ENCODE assay signal across 22 mouse cellular contexts in the genomic region with DNA sequence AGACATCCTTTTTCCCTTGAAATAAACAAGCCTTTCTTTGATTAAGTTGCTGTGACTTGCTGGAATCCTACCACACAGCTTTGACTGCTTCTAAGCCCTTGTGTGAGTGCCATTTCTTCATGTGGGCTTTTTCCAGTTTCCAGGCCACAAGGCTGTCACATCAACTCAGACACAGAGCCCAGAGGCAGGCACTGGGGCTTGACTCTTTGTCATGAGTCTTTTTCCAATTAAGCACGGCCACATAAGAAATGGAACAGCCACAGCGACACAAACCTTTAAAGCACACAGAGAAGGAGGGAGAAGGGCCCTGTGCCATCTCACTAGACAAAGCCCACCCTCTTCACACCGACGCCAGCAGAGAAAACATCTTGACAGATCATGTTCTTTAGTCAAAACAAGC. TPM values are rescaled to one million over a fixed set of nuclear protein-coding genes. Genes with fewer than 3 reads are reported as not detected.
DNase-seq lines count a peak whose midpoint lies in the region; ATAC-seq lines count a peak whose summit lies in the region.
"Had no signal": no experiment of that assay in that cellular context is flagged by ENCODE, and none has a peak within 500 bp of the region (broad histone marks: within the 10 kb centered on the region; RNA-seq: fewer than 3 reads in every experiment).

No protein-coding gene starts in this region.

- peak overlapping the region; percentile 30; the same call in 1 of the 2 replicates for H3K27ac ChIP-seq in forebrain, embryonic 10.5 days
- H3K27ac ChIP-seq in forebrain, embryonic 11.5 days (ENCODE audit: low read depth, low read length), result no peak overlapping the region
- H3K27ac ChIP-seq in embryonic facial prominence, embryonic 13.5 days, result peak overlapping the region; percentile 58; the same call in 1 of the 2 replicates
- 0 out of 2 replicates have a peak overlapping the region, but pooled peaks have one; percentile 5 for H3K27ac ChIP-seq in limb, embryonic 15.5 days
- H3K27ac ChIP-seq: gastrocnemius, adult 2 months; hindbrain, embryonic 13.5 days had no signal

- no peak overlapping the region for H3K4me2 ChIP-seq in forebrain, embryonic 11.5 days (ENCODE audit: low read depth, low read length, severe bottlenecking)
- no peak overlapping the region for H3K4me2 ChIP-seq in embryonic facial prominence, embryonic 13.5 days
- no peak overlapping the region for H3K4me2 ChIP-seq in limb, embryonic 15.5 days
- H3K4me2 ChIP-seq: heart, embryonic 12.5 days; hindbrain, embryonic 13.5 days had no signal

- peaks cover 33% of the 10 kb centered on the region for H3K4me1 ChIP-seq in forebrain, embryonic 10.5 days
- H3K4me1 ChIP-seq in forebrain, embryonic 11.5 days (replicated peaks; ENCODE audit: control insufficient read depth, insufficient read depth, low read length), result peaks cover 11% of the 10 kb centered on the region
- H3K4me1 ChIP-seq in embryonic facial prominence, embryonic 13.5 days, result peaks cover 41% of the 10 kb centered on the region
- peaks cover 20% of the 10 kb centered on the region for H3K4me1 ChIP-seq in limb, embryonic 15.5 days

- no peaks in the 10 kb centered on the region for H3K9me3 ChIP-seq in forebrain, embryonic 10.5 days
- H3K9me3 ChIP-seq in forebrain, embryonic 11.5 days (ENCODE audit: control insufficient read depth, low read length), result no peaks in the 10 kb centered on the region
- no peaks in the 10 kb centered on the region for H3K9me3 ChIP-seq in embryonic facial prominence, embryonic 13.5 days
- no peaks in the 10 kb centered on the region for H3K9me3 ChIP-seq in limb, embryonic 15.5 days
- H3K9me3 ChIP-seq: G1E; heart, embryonic 12.5 days; hindbrain, embryonic 13.5 days had no signal

- no peak overlapping the region for H3K9ac ChIP-seq in forebrain, embryonic 11.5 days (ENCODE audit: low read length)
- no peak overlapping the region for H3K9ac ChIP-seq in embryonic facial prominence, embryonic 13.5 days
- no peak overlapping the region for H3K9ac ChIP-seq in limb, embryonic 15.5 days
- H3K9ac ChIP-seq: heart, embryonic 12.5 days; hindbrain, embryonic 13.5 days had no signal

- no peak for DNase-seq in forebrain, embryonic 10.5 days (ENCODE audit: extremely low spot score, low spot score)
- no peak for DNase-seq in forebrain, embryonic 11.5 days (ENCODE audit: low spot score)
- DNase-seq in Muller cell, postnatal 12 days (ENCODE audit: inconsistent ontology term), result peak; percentile 61
- DNase-seq in heart, postnatal 14 days, result no peak
- DNase-seq in cerebellum, postnatal 25 days, result no peak
- DNase-seq: adrenal gland, postnatal 14 days; B cell, adult 2 months; cerebellum, adult 11-12 months; cerebellum, adult 9-11 months; embryo, embryonic 11 days; gastrocnemius, adult 2 months; gastrocnemius, postnatal 25 days; heart, postnatal 36 days; kidney, adult 18-20 months had no signal

- no peaks in the 10 kb centered on the region for H3K36me3 ChIP-seq in forebrain, embryonic 10.5 days (replicated peaks)
- no peaks in the 10 kb centered on the region for H3K36me3 ChIP-seq in forebrain, embryonic 11.5 days (ENCODE audit: control insufficient read depth, insufficient read depth, low read length)
- no peaks in the 10 kb centered on the region for H3K36me3 ChIP-seq in embryonic facial prominence, embryonic 13.5 days
- no peaks in the 10 kb centered on the region for H3K36me3 ChIP-seq in limb, embryonic 15.5 days
- H3K36me3 ChIP-seq: G1E; heart, embryonic 12.5 days; hindbrain, embryonic 13.5 days had no signal

- H3K27me3 ChIP-seq in forebrain, embryonic 10.5 days (ENCODE audit: poor library complexity, severe bottlenecking), result no peaks in the 10 kb centered on the region
- no peaks in the 10 kb centered on the region for H3K27me3 ChIP-seq in forebrain, embryonic 11.5 days (ENCODE audit: control insufficient read depth, insufficient read depth, low read length)
- no peaks in the 10 kb centered on the region for H3K27me3 ChIP-seq in embryonic facial prominence, embryonic 13.5 days
- no peaks in the 10 kb centered on the region for H3K27me3 ChIP-seq in limb, embryonic 15.5 days
- H3K27me3 ChIP-seq: heart, embryonic 12.5 days; hindbrain, embryonic 13.5 days had no signal

- WGBS in forebrain, embryonic 10.5 days, result 63% methylated on average over 4 of the region's 4 CpGs
- 64% methylated on average over 4 of the region's 4 CpGs for WGBS in forebrain, embryonic 11.5 days
- 29% methylated on average over 4 of the region's 4 CpGs for WGBS in embryonic facial prominence, embryonic 13.5 days
- WGBS in limb, embryonic 15.5 days, result 42% methylated on average over 4 of the region's 4 CpGs

- intact Hi-C loops in heart, postnatal 14 days (cut with DNase I), result loop anchor here (5.0 kb wide), 1 partner anchor 34 kb away; no protein-coding TSS in a partner anchor

- no peak overlapping the region for H3K4me3 ChIP-seq in forebrain, embryonic 10.5 days
- no peak overlapping the region for H3K4me3 ChIP-seq in forebrain, embryonic 11.5 days (ENCODE audit: low read depth, low read length)
- no peak overlapping the region for H3K4me3 ChIP-seq in embryonic facial prominence, embryonic 13.5 days
- H3K4me3 ChIP-seq in limb, embryonic 15.5 days, result no peak overlapping the region
- H3K4me3 ChIP-seq: gastrocnemius, adult 2 months; heart, embryonic 12.5 days; hindbrain, embryonic 13.5 days had no signal

- no peak for ATAC-seq in forebrain, embryonic 11.5 days (replicated peaks; ENCODE audit: low FRiP score)
- ATAC-seq in embryonic facial prominence, embryonic 13.5 days (ENCODE audit: insufficient number of reproducible peaks, insufficient read depth, low FRiP score, low TSS enrichment, low read depth), result no peak
- no peak for ATAC-seq in limb, embryonic 15.5 days (ENCODE audit: insufficient number of reproducible peaks, low FRiP score, low TSS enrichment, low read depth)
- ATAC-seq in inflammation-experienced regulatory T-cells, adult 6 months, result no peak
- ATAC-seq: CD4-positive, CD25-positive, alpha-beta regulatory T cell, adult 4 months; forebrain, embryonic 14.5 days had no signal

RNA-seq across cellular contexts. Expression of a gene that starts 23.4 kb away (rescaled TPM):
- 27.5 and 29.2 TPM in 2 replicates for polyA plus RNA-seq in forebrain, embryonic 10.5 days (2016; fragmentation: Nextera tagmentation; extraction: Ambion mirVana)
- 28.0 and 28.8 TPM in 2 replicates for polyA plus RNA-seq in forebrain, embryonic 11.5 days (2014; fragmentation: Nextera tagmentation; extraction: Ambion mirVana)
- polyA plus RNA-seq in embryonic facial prominence, embryonic 13.5 days (2015; fragmentation: Nextera tagmentation; extraction: Ambion mirVana), result 148 and 177 TPM in 2 replicates
- 126 and 133 TPM in 2 replicates for polyA plus RNA-seq in limb, embryonic 15.5 days (2015; fragmentation: Nextera tagmentation; extraction: Ambion mirVana)
- total RNA-seq in heart, postnatal 14 days (2021), result 10 to 100 TPM; 27.7 to 33.0 TPM
- polyA plus RNA-seq in inflammation-experienced regulatory T-cells, adult 6 months (2017; shearing (Covaris generic)), result 1 to 10 TPM in 2 of 3 experiments, under 1 TPM in 1; 0.53 to 2.9 (median 1.2) TPM
